Mouse (Mus musculus) layer of hippocampus, postnatal 36 days (tissue): Measurements from ENCODE around the gene Tmub1. TPM values are rescaled to one million over a fixed set of nuclear protein-coding genes. Genes with fewer than 3 reads are reported as not detected.
"Not testable (repeated sequence)": the region's sequence is repeated elsewhere in the genome, so short reads cannot be mapped to it uniquely, and the experiment has no call there.

ENCODE experiments used
- DNase-seq, 2 experiments: peaks; one replicate each; pipeline ENCODE4 v3.0.0; 2022
- total RNA-seq, 2 experiments: library from RNA; stranded (reverse); gene quantifications; 2 replicates each; pipeline ENCODE4 v1.2.3; 2021

Tmub1 gene
- total RNA-seq, 2 experiments from 2014 or later: 18.6 to 19.8 TPM

GRCm38 (mm10) chr5:24423129-24424003 lies 24.3 kb downstream of the Tmub1 start, which contains the start of the genes Cdk5 and Slc4a2:
TSS of gene Cdk5 (minus strand) at chr5:24423530.
TSS of gene Slc4a2 (plus strand) at chr5:24423837.
- peak; percentile 99 to 100 for DNase-seq

GRCm38 (mm10) chr5:24420381-24420780 lies 27.3 kb downstream of the Tmub1 start:
- DNase-seq: no peak

- no peak for DNase-seq
These were observed 30.1 kb downstream of the Tmub1 start for GRCm38 (mm10) chr5:24417587-24417986.

GRCm38 (mm10) chr5:24416222-24416736 lies 31.4 kb downstream of the Tmub1 start:
- peak; percentile 66 to 72 for DNase-seq

GRCm38 (mm10) chr5:24413938-24414337 lies 33.7 kb downstream of the Tmub1 start:
- no peak for DNase-seq

GRCm38 (mm10) chr5:24413042-24413693 lies 34.5 kb downstream of the Tmub1 start, which contains the start of gene Asic3:
TSS of gene Asic3 (plus strand) at chr5:24413392.
- DNase-seq: no peak

- no peak for DNase-seq
These were observed 35.6 kb downstream of the Tmub1 start for GRCm38 (mm10) chr5:24412063-24412462.

GRCm38 (mm10) chr5:24409466-24409865 lies 38.2 kb downstream of the Tmub1 start:
- no peak for DNase-seq

GRCm38 (mm10) chr5:24408651-24409050 lies 39.0 kb downstream of the Tmub1 start:
- no peak for DNase-seq

- no peak for DNase-seq
These were observed 42.2 kb downstream of the Tmub1 start for GRCm38 (mm10) chr5:24405389-24405876.

- no peak for DNase-seq
These were observed 42.9 kb downstream of the Tmub1 start for GRCm38 (mm10) chr5:24404594-24405360.

GRCm38 (mm10) chr5:24401969-24402368 lies 45.7 kb downstream of the Tmub1 start:
- no peak for DNase-seq

GRCm38 (mm10) chr5:24400911-24401605 lies 46.6 kb downstream of the Tmub1 start:
- no peak for DNase-seq

GRCm38 (mm10) chr5:24400362-24400761 lies 47.3 kb downstream of the Tmub1 start:
- DNase-seq: no peak

- DNase-seq: no peak
These were observed 48.0 kb downstream of the Tmub1 start for GRCm38 (mm10) chr5:24399686-24400085.

GRCm38 (mm10) chr5:24396254-24396653 lies 51.4 kb downstream of the Tmub1 start:
- not testable (repeated sequence) for DNase-seq

Other genes with a start within 250 kb of the Tmub1 start
- 10 to 100 TPM; 21.3 to 23.7 TPM for gene Kcnh2, start 96.2 kb downstream of the Tmub1 start, total RNA-seq
- 1 to 10 TPM; 6.1 to 6.4 TPM for gene Nos3, start 83.0 kb downstream of the Tmub1 start, total RNA-seq
- 1 to 10 TPM; 3.0 to 4.2 TPM for gene Atg9b, start 55.7 kb downstream of the Tmub1 start, total RNA-seq
- gene Abcb8, start 54.2 kb downstream of the Tmub1 start, total RNA-seq: 10 to 100 TPM; 51.9 to 58.7 TPM
- under 1 TPM in 1 of 2 experiments, not detected in 1; 0.23 TPM for gene Asic3, start 34.5 kb downstream of the Tmub1 start, total RNA-seq
- 100 to 1,000 TPM; 122 TPM for gene Cdk5, start 24.3 kb downstream of the Tmub1 start, total RNA-seq
- 10 to 100 TPM; 25.6 to 33.2 TPM for gene Slc4a2, start 24.0 kb downstream of the Tmub1 start, total RNA-seq
- gene Fastk, start 2.6 kb downstream of the Tmub1 start, total RNA-seq: 100 to 1,000 TPM; 121 to 144 TPM
- gene Agap3, start 4.3 kb upstream of the Tmub1 start, total RNA-seq: 100 to 1,000 TPM; 635 to 641 TPM
- not detected for gene Gbx1, start 79.3 kb upstream of the Tmub1 start, total RNA-seq
- gene Asb10, start 93.1 kb upstream of the Tmub1 start, total RNA-seq: under 1 TPM in 1 of 2 experiments, not detected in 1; 0.25 TPM
- not detected for gene 4931409K22Rik, start 109.0 kb upstream of the Tmub1 start, total RNA-seq
- 10 to 100 TPM; 74.5 to 77.3 TPM for gene Abcf2, start 129.6 kb upstream of the Tmub1 start, total RNA-seq
- 10 to 100 TPM; 58.0 to 61.2 TPM for gene Chpf2, start 138.9 kb upstream of the Tmub1 start, total RNA-seq
- gene Smarcd3, start 176.6 kb upstream of the Tmub1 start, total RNA-seq: 10 to 100 TPM; 88.0 to 89.8 TPM
- 10 to 100 TPM; 63.3 to 65.9 TPM for gene Nub1, start 237.7 kb upstream of the Tmub1 start, total RNA-seq